Mouse (Mus musculus): ENCODE measurements around the gene Itgb2l. TPM values are rescaled to one million over a fixed set of nuclear protein-coding genes. Genes with fewer than 3 reads are reported as not detected.

Itgb2l gene
- polyA plus RNA-seq, 1 experiment from 2014 or later: not detected

DNA sequence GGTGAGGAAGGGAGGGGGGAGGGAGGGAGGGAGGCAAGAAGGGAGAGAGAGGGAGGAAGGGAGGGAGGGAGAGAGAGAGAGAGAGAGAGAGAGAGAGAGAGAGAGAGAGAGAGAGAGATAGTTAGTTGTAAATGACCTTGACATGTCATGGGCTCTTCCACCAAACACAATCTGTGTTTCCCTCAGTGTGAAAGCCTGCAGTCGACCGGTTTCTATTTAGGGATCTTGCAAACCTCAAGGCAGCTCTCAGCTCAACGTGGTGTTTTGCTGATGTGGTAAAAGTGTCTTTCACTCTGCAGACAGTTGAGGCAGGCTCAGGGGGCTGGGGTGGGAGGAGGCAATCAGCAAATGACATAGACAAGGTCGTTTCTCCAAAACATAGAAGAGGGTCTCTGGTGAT, 37.1 kb downstream of the Itgb2l start:
- Histone ChIP-seq H3K9me3 (ENCODE audit: control insufficient read depth, low read length) (no peaks in the 10 kb centered on the region), H3K27ac (replicated peaks; ENCODE audit: low read depth, low read length) (no peak overlapping the region), H3K36me3 (ENCODE audit: control insufficient read depth, insufficient read depth, low read length) (no peaks in the 10 kb centered on the region), H3K4me1 (ENCODE audit: control insufficient read depth, insufficient read depth, low read length) (no peaks in the 10 kb centered on the region), H3K4me2 (ENCODE audit: low read length) (no peak overlapping the region), H3K4me3 (replicated peaks; ENCODE audit: low read depth, low read length) (no peak overlapping the region), H3K9ac (replicated peaks; ENCODE audit: low read length) (no peak overlapping the region), H3K27me3 (ENCODE audit: control insufficient read depth, insufficient read depth, low read length) (no peaks in the 10 kb centered on the region)
- 81% methylated on average over 4 of the region's 4 CpGs for WGBS
- no peak for ATAC-seq (ENCODE audit: low FRiP score, low TSS enrichment)
- DNase-seq: no peak

- Histone ChIP-seq H3K27ac (replicated peaks; ENCODE audit: low read depth, low read length) (peak overlapping the region; percentile 10; the same call in 1 of the 2 replicates), H3K4me3 (replicated peaks; ENCODE audit: low read depth, low read length) (no peak overlapping the region), H3K4me1 (ENCODE audit: control insufficient read depth, insufficient read depth, low read length) (no peaks in the 10 kb centered on the region), H3K36me3 (ENCODE audit: control insufficient read depth, insufficient read depth, low read length) (no peaks in the 10 kb centered on the region), H3K4me2 (ENCODE audit: low read length) (no peak overlapping the region), H3K9me3 (ENCODE audit: control insufficient read depth, low read length) (no peaks in the 10 kb centered on the region), H3K9ac (replicated peaks; ENCODE audit: low read length) (no peak overlapping the region), H3K27me3 (ENCODE audit: control insufficient read depth, insufficient read depth, low read length) (no peaks in the 10 kb centered on the region)
- 42% methylated on average over 6 of the region's 6 CpGs for WGBS
- DNase-seq (peak; percentile 71), ATAC-seq (ENCODE audit: low FRiP score, low TSS enrichment) (no peak; the same call in 1 of the 2 replicates)
These were observed 41.1 kb downstream of the Itgb2l start for GRCm38 (mm10) chr16:96402294-96402693.

GRCm38 (mm10) chr16:96400046-96400445, 43.4 kb downstream of the Itgb2l start:
- Histone ChIP-seq H3K36me3 (ENCODE audit: control insufficient read depth, insufficient read depth, low read length) (no peaks in the 10 kb centered on the region), H3K27me3 (ENCODE audit: control insufficient read depth, insufficient read depth, low read length) (no peaks in the 10 kb centered on the region), H3K27ac (replicated peaks; ENCODE audit: low read depth, low read length) (0 out of 2 replicates have a peak overlapping the region, but pooled peaks have one; percentile 3), H3K4me3 (replicated peaks; ENCODE audit: low read depth, low read length) (no peak overlapping the region), H3K9ac (replicated peaks; ENCODE audit: low read length) (no peak overlapping the region), H3K4me2 (ENCODE audit: low read length) (no peak overlapping the region), H3K4me1 (ENCODE audit: control insufficient read depth, insufficient read depth, low read length) (no peaks in the 10 kb centered on the region), H3K9me3 (ENCODE audit: control insufficient read depth, low read length) (no peaks in the 10 kb centered on the region)
- 77% methylated on average over 4 of the region's 4 CpGs for WGBS
- ATAC-seq (ENCODE audit: low FRiP score, low TSS enrichment) (no peak), DNase-seq (no peak)

- H3K36me3 ChIP-seq (ENCODE audit: control insufficient read depth, insufficient read depth, low read length): no peaks in the 10 kb centered on the region
- no peak overlapping the region for H3K4me2 ChIP-seq (ENCODE audit: low read length)
- no peak overlapping the region for H3K9ac ChIP-seq (replicated peaks; ENCODE audit: low read length)
- no peak overlapping the region for H3K4me3 ChIP-seq (replicated peaks; ENCODE audit: low read depth, low read length)
- ATAC-seq (ENCODE audit: low FRiP score, low TSS enrichment): no peak
- H3K27me3 ChIP-seq (ENCODE audit: control insufficient read depth, insufficient read depth, low read length): no peaks in the 10 kb centered on the region
- 75% methylated on average over 3 of the region's 3 CpGs for WGBS
- no peak overlapping the region for H3K27ac ChIP-seq (replicated peaks; ENCODE audit: low read depth, low read length)
- DNase-seq: no peak
- H3K9me3 ChIP-seq (ENCODE audit: control insufficient read depth, low read length): no peaks in the 10 kb centered on the region
- no peaks in the 10 kb centered on the region for H3K4me1 ChIP-seq (ENCODE audit: control insufficient read depth, insufficient read depth, low read length)
These were observed 44.6 kb downstream of the Itgb2l start for GRCm38 (mm10) chr16:96398806-96399205.

GRCm38 (mm10) chr16:96396013-96396650, 47.3 kb downstream of the Itgb2l start:
- no peaks in the 10 kb centered on the region for H3K36me3 ChIP-seq (ENCODE audit: control insufficient read depth, insufficient read depth, low read length)
- no peak overlapping the region for H3K27ac ChIP-seq (replicated peaks; ENCODE audit: low read depth, low read length)
- H3K4me1 ChIP-seq (ENCODE audit: control insufficient read depth, insufficient read depth, low read length): no peaks in the 10 kb centered on the region
- 69% methylated on average over 9 of the region's 9 CpGs for WGBS
- no peak overlapping the region for H3K4me3 ChIP-seq (replicated peaks; ENCODE audit: low read depth, low read length)
- H3K9me3 ChIP-seq (ENCODE audit: control insufficient read depth, low read length): no peaks in the 10 kb centered on the region
- no peak overlapping the region for H3K9ac ChIP-seq (replicated peaks; ENCODE audit: low read length)
- no peak for DNase-seq
- no peak overlapping the region for H3K4me2 ChIP-seq (ENCODE audit: low read length)
- no peak for ATAC-seq (ENCODE audit: low FRiP score, low TSS enrichment)
- H3K27me3 ChIP-seq (ENCODE audit: control insufficient read depth, insufficient read depth, low read length): no peaks in the 10 kb centered on the region

DNA sequence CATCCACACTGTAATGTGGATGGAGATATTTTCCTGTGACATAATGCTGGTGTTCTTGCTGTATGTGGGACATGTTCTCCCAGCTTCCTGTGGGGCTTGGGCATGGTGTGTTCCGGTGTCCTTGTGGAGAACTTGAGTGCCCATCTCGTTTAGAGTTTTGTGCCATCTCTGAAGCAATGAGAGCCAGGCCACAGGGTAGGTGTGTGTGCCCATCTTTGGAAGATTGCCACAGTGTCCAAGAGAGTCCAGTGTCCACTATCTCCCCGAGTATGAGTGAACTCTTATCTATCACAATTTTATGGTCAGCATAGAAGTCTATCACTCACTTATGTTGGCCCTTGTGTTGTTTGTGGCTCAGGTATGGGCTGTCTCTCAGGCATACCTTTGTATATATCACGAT, 47.9 kb downstream of the Itgb2l start:
- H3K27ac ChIP-seq (replicated peaks; ENCODE audit: low read depth, low read length): no peak overlapping the region
- 83% methylated on average over 4 of the region's 4 CpGs for WGBS

DNA sequence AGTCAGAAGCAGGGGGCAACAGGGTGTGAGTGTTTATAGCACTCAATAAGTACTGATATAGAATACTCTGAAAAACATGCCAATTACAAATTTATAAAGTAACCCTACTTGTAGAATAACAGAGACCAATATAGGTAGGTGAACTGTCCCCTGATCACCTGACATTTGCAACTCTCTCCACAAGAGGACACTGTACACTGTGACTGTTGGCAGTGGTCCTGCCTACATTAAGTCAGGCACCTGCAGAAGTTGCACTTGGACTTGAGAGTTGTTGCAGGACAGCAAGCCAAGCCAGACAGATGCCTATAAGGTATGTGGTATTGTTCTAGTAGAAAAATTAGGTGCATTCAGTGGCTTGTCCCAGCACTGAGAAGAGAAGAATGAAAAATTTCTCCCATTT, 52.3 kb downstream of the Itgb2l start:
- no peaks in the 10 kb centered on the region for H3K27me3 ChIP-seq (ENCODE audit: control insufficient read depth, insufficient read depth, low read length)
- no peaks in the 10 kb centered on the region for H3K4me1 ChIP-seq (ENCODE audit: control insufficient read depth, insufficient read depth, low read length)
- ATAC-seq (ENCODE audit: low FRiP score, low TSS enrichment): no peak
- H3K4me2 ChIP-seq (ENCODE audit: low read length): no peak overlapping the region
- H3K9me3 ChIP-seq (ENCODE audit: control insufficient read depth, low read length): no peaks in the 10 kb centered on the region
- peak; percentile 37 for DNase-seq
- no peak overlapping the region for H3K9ac ChIP-seq (replicated peaks; ENCODE audit: low read length)
- no peak overlapping the region for H3K4me3 ChIP-seq (replicated peaks; ENCODE audit: low read depth, low read length)
- no peaks in the 10 kb centered on the region for H3K36me3 ChIP-seq (ENCODE audit: control insufficient read depth, insufficient read depth, low read length)
- H3K27ac ChIP-seq (replicated peaks; ENCODE audit: low read depth, low read length): no peak overlapping the region

More for the DNA sequence above, 47.9 kb downstream of the Itgb2l start:
- Histone ChIP-seq H3K4me3 (replicated peaks; ENCODE audit: low read depth, low read length) (no peak overlapping the region), H3K36me3 (ENCODE audit: control insufficient read depth, insufficient read depth, low read length) (no peaks in the 10 kb centered on the region), H3K4me2 (ENCODE audit: low read length) (no peak overlapping the region), H3K9ac (replicated peaks; ENCODE audit: low read length) (no peak overlapping the region), H3K4me1 (ENCODE audit: control insufficient read depth, insufficient read depth, low read length) (no peaks in the 10 kb centered on the region), H3K9me3 (ENCODE audit: control insufficient read depth, low read length) (no peaks in the 10 kb centered on the region), H3K27me3 (ENCODE audit: control insufficient read depth, insufficient read depth, low read length) (no peaks in the 10 kb centered on the region)
- ATAC-seq (ENCODE audit: low FRiP score, low TSS enrichment) (no peak), DNase-seq (no peak)

GRCm38 (mm10) chr16:96388481-96388880, 54.9 kb downstream of the Itgb2l start:
- no peak overlapping the region for H3K9ac ChIP-seq (replicated peaks; ENCODE audit: low read length)
- no peak overlapping the region for H3K4me3 ChIP-seq (replicated peaks; ENCODE audit: low read depth, low read length)
- H3K4me2 ChIP-seq (ENCODE audit: low read length): no peak overlapping the region
- no peaks in the 10 kb centered on the region for H3K4me1 ChIP-seq (ENCODE audit: control insufficient read depth, insufficient read depth, low read length)
- no peak for ATAC-seq (ENCODE audit: low FRiP score, low TSS enrichment)
- 87% methylated on average over 5 of the region's 5 CpGs for WGBS
- H3K9me3 ChIP-seq (ENCODE audit: control insufficient read depth, low read length): no peaks in the 10 kb centered on the region
- H3K27me3 ChIP-seq (ENCODE audit: control insufficient read depth, insufficient read depth, low read length): no peaks in the 10 kb centered on the region
- H3K36me3 ChIP-seq (ENCODE audit: control insufficient read depth, insufficient read depth, low read length): no peaks in the 10 kb centered on the region
- DNase-seq: no peak
- H3K27ac ChIP-seq (replicated peaks; ENCODE audit: low read depth, low read length): no peak overlapping the region

- WGBS: 90% methylated on average over 6 of the region's 6 CpGs
- no peaks in the 10 kb centered on the region for H3K4me1 ChIP-seq (ENCODE audit: control insufficient read depth, insufficient read depth, low read length)
- DNase-seq: no peak
These were observed 55.6 kb downstream of the Itgb2l start for GRCm38 (mm10) chr16:96387685-96388371.

More at GRCm38 (mm10) chr16:96387685-96388371, 55.6 kb downstream of the Itgb2l start:
- no peak for ATAC-seq (ENCODE audit: low FRiP score, low TSS enrichment)
- H3K27me3 ChIP-seq (ENCODE audit: control insufficient read depth, insufficient read depth, low read length): no peaks in the 10 kb centered on the region
- H3K9ac ChIP-seq (replicated peaks; ENCODE audit: low read length): no peak overlapping the region
- H3K4me2 ChIP-seq (ENCODE audit: low read length): no peak overlapping the region
- H3K27ac ChIP-seq (replicated peaks; ENCODE audit: low read depth, low read length): no peak overlapping the region
- no peaks in the 10 kb centered on the region for H3K9me3 ChIP-seq (ENCODE audit: control insufficient read depth, low read length)
- no peak overlapping the region for H3K4me3 ChIP-seq (replicated peaks; ENCODE audit: low read depth, low read length)
- H3K36me3 ChIP-seq (ENCODE audit: control insufficient read depth, insufficient read depth, low read length): no peaks in the 10 kb centered on the region

Measured in midbrain, embryonic 14.5 days (tissue).